Mouse (Mus musculus): ENCODE measurements around the gene Socs2.

- TF ChIP-seq CTCF (IDR thresholded peaks at IDR 0.05; ENCODE audit: low read depth, low read length): no peak
- TF ChIP-seq POLR2A (IDR thresholded peaks at IDR 0.05; ENCODE audit: borderline replicate concordance, low read depth, low read length): no peak
Observed at GRCm38 (mm10) chr10:95384446-95384845, 32.5 kb downstream of the Socs2 start.
